Mouse (Mus musculus) liver, embryonic 12.5 days (tissue): ENCODE data around the gene Pbx2. TPM values are rescaled to one million over a fixed set of nuclear protein-coding genes. Genes with fewer than 3 reads are reported as not detected.

ENCODE experiments used
- ATAC-seq: fragments of 200-750 bp; cut with Nextera tagmentation; 2 replicates; pipeline ENCODE4 v1.8.0; 2017; ENCODE audit warnings: moderate number of reproducible peaks, mild to moderate bottlenecking, moderate library complexity
- H3K27ac ChIP-seq: fragments of 300-500 bp; sonication (generic); 2 replicates; pipeline ENCODE4 v1.5.1; 2016; ENCODE audit warnings: mild to moderate bottlenecking
- H3K27me3 ChIP-seq: fragments of 300-500 bp; sonication (generic); replicated peaks from 2 replicates; pipeline ENCODE4 v1.6.1; 2016; ENCODE audit warnings: mild to moderate bottlenecking, moderate library complexity
- H3K36me3 ChIP-seq: fragments of 300-500 bp; sonication (generic); 2 replicates; pipeline ENCODE4 v1.6.1; 2016; ENCODE audit warnings: mild to moderate bottlenecking, moderate library complexity
- H3K4me1 ChIP-seq: fragments of 300-500 bp; sonication (generic); 2 replicates; pipeline ENCODE4 v1.6.1; 2016
- H3K4me2 ChIP-seq: fragments of 300-500 bp; sonication (generic); 2 replicates; pipeline ENCODE4 v1.6.1; 2016; ENCODE audit warnings: mild to moderate bottlenecking, moderate library complexity
- H3K4me3 ChIP-seq: fragments of 300-500 bp; sonication (generic); 2 replicates; pipeline ENCODE4 v1.5.1; 2016; ENCODE audit warnings: mild to moderate bottlenecking, moderate library complexity
- H3K9ac ChIP-seq: fragments of 300-500 bp; sonication (generic); 2 replicates; pipeline ENCODE4 v1.6.1; 2016; ENCODE audit warnings: mild to moderate bottlenecking, moderate library complexity
- H3K9me3 ChIP-seq: fragments of 300-500 bp; sonication (generic); replicated peaks from 2 replicates; pipeline ENCODE4 v1.6.1; 2016; ENCODE audit warnings: mild to moderate bottlenecking, moderate library complexity
- WGBS: fragments of 180-500 bp; shearing (Covaris S2); methylation state at CpG from one replicate; pipeline ENCODE4 v1.1.7; 2016; ENCODE audit not compliant: insufficient replicate concordance; 5-methylcytosine and 5-hydroxymethylcytosine counted together
- polyA plus RNA-seq: library from polyadenylated mRNA; unstranded; fragments of >200 nt; fragmentation: Nextera tagmentation; extraction: Ambion mirVana; gene quantifications from 2 replicates; pipeline ENCODE4 v1.2.1, GENCODE M21; 2016

The Pbx2 gene
- polyA plus RNA-seq, 1 experiment from 2014 or later, result 6.9 TPM

GRCm38 (mm10) chr17:34583397-34583796 lies 7.7 kb upstream of the Pbx2 start:
- H3K36me3 ChIP-seq, result no peaks in the 10 kb centered on the region

GRCm38 (mm10) chr17:34583819-34584218 lies 7.2 kb upstream of the Pbx2 start:
- H3K27ac ChIP-seq, result no peak overlapping the region
- no peaks in the 10 kb centered on the region for H3K9me3 ChIP-seq
- H3K4me2 ChIP-seq, result no peak overlapping the region
- WGBS, result 68% methylated on average over 8 of the region's 8 CpGs
- H3K4me1 ChIP-seq, result peaks cover 24% of the 10 kb centered on the region
- H3K27me3 ChIP-seq, result peaks cover 18% of the 10 kb centered on the region
- ATAC-seq, result no peak
- no peak overlapping the region for H3K9ac ChIP-seq
- H3K36me3 ChIP-seq, result no peaks in the 10 kb centered on the region
- H3K4me3 ChIP-seq, result no peak overlapping the region

More at GRCm38 (mm10) chr17:34583397-34583796, 7.7 kb upstream of the Pbx2 start:
- peaks cover 20% of the 10 kb centered on the region for H3K4me1 ChIP-seq
- no peak overlapping the region for H3K9ac ChIP-seq
- H3K9me3 ChIP-seq, result no peaks in the 10 kb centered on the region
- peaks cover 18% of the 10 kb centered on the region for H3K27me3 ChIP-seq
- 48% methylated on average over 7 of the region's 7 CpGs for WGBS
- ATAC-seq, result no peak
- H3K4me2 ChIP-seq, result no peak overlapping the region
- no peak overlapping the region for H3K27ac ChIP-seq
- H3K4me3 ChIP-seq, result no peak overlapping the region

GRCm38 (mm10) chr17:34585121-34585520 lies 5.9 kb upstream of the Pbx2 start:
- Histone ChIP-seq H3K9me3 (no peaks in the 10 kb centered on the region), H3K27ac (no peak overlapping the region), H3K36me3 (no peaks in the 10 kb centered on the region), H3K9ac (no peak overlapping the region), H3K4me1 (peaks cover 37% of the 10 kb centered on the region), H3K27me3 (peaks cover 18% of the 10 kb centered on the region), H3K4me3 (no peak overlapping the region), H3K4me2 (no peak overlapping the region)
- ATAC-seq, result no peak
- WGBS, result 85% methylated on average over 8 of the region's 8 CpGs

- H3K36me3 ChIP-seq, result no peaks in the 10 kb centered on the region
- peak overlapping the region; percentile 83 for H3K4me3 ChIP-seq
- peak overlapping the region; percentile 99 for H3K4me2 ChIP-seq
- ATAC-seq, result no peak
- peaks cover 13% of the 10 kb centered on the region for H3K27me3 ChIP-seq
- 42% methylated on average over 32 of the region's 32 CpGs for WGBS
- H3K27ac ChIP-seq, result no peak overlapping the region
- H3K4me1 ChIP-seq, result peaks cover 47% of the 10 kb centered on the region
- no peaks in the 10 kb centered on the region for H3K9me3 ChIP-seq
- H3K9ac ChIP-seq, result peak overlapping the region; percentile 88; the same call in 1 of the 2 replicates
Measured at GRCm38 (mm10) chr17:34585877-34586771, 4.9 kb upstream of the Pbx2 start.

GRCm38 (mm10) chr17:34586796-34587422 lies 4.2 kb upstream of the Pbx2 start:
- Histone ChIP-seq H3K4me2 (peak overlapping the region; percentile 99), H3K36me3 (no peaks in the 10 kb centered on the region), H3K4me1 (peaks cover 54% of the 10 kb centered on the region), H3K27me3 (peaks cover 13% of the 10 kb centered on the region), H3K9me3 (no peaks in the 10 kb centered on the region), H3K27ac (peak overlapping the region; percentile 82), H3K9ac (peak overlapping the region; percentile 88), H3K4me3 (peak overlapping the region; percentile 83)
- under 1% methylated on average over 38 of the region's 38 CpGs for WGBS
- peak; percentile 82 for ATAC-seq

GRCm38 (mm10) chr17:34587423-34587811 lies 3.6 kb upstream of the Pbx2 start:
- Histone ChIP-seq H3K9me3 (no peaks in the 10 kb centered on the region), H3K36me3 (no peaks in the 10 kb centered on the region), H3K9ac (peak overlapping the region; percentile 88), H3K4me3 (peak overlapping the region; percentile 83), H3K27me3 (peaks cover 13% of the 10 kb centered on the region), H3K4me2 (peak overlapping the region; percentile 99), H3K4me1 (peaks cover 56% of the 10 kb centered on the region), H3K27ac (peak overlapping the region; percentile 82)
- WGBS, result under 1% methylated on average over 48 of the region's 50 CpGs
- ATAC-seq, result peak; percentile 86

GRCm38 (mm10) chr17:34587814-34588213 lies 3.3 kb upstream of the Pbx2 start:
- no peak for ATAC-seq
- 1% methylated on average over 19 of the region's 19 CpGs for WGBS
- H3K27me3 ChIP-seq, result peaks cover 13% of the 10 kb centered on the region
- no peaks in the 10 kb centered on the region for H3K36me3 ChIP-seq
- peak overlapping the region; percentile 82 for H3K27ac ChIP-seq
- H3K4me2 ChIP-seq, result peak overlapping the region; percentile 99
- H3K9me3 ChIP-seq, result no peaks in the 10 kb centered on the region
- peak overlapping the region; percentile 88 for H3K9ac ChIP-seq
- peak overlapping the region; percentile 83 for H3K4me3 ChIP-seq
- H3K4me1 ChIP-seq, result peaks cover 60% of the 10 kb centered on the region

GRCm38 (mm10) chr17:34588767-34589166 lies 2.3 kb upstream of the Pbx2 start:
- H3K4me3 ChIP-seq, result 0 out of 2 replicates have a peak overlapping the region, but pooled peaks have one; percentile 83
- H3K9ac ChIP-seq, result peak overlapping the region; percentile 97
- H3K4me1 ChIP-seq, result peaks cover 70% of the 10 kb centered on the region

GRCm38 (mm10) chr17:34589206-34589605 lies 1.9 kb upstream of the Pbx2 start:
- ATAC-seq, result no peak
- H3K36me3 ChIP-seq, result peaks cover 7% of the 10 kb centered on the region
- H3K27me3 ChIP-seq, result peaks cover 7% of the 10 kb centered on the region
- peak overlapping the region; percentile 99 for H3K4me2 ChIP-seq
- H3K4me1 ChIP-seq, result peaks cover 74% of the 10 kb centered on the region
- H3K9ac ChIP-seq, result peak overlapping the region; percentile 97
- H3K9me3 ChIP-seq, result no peaks in the 10 kb centered on the region
- peak overlapping the region; percentile 92 for H3K4me3 ChIP-seq
- 19% methylated on average over 7 of the region's 7 CpGs for WGBS
- peak overlapping the region; percentile 89 for H3K27ac ChIP-seq

More at GRCm38 (mm10) chr17:34588767-34589166, 2.3 kb upstream of the Pbx2 start:
- Histone ChIP-seq H3K27me3 (peaks cover 8% of the 10 kb centered on the region), H3K27ac (peak overlapping the region; percentile 89), H3K4me2 (peak overlapping the region; percentile 99), H3K36me3 (peaks cover 3% of the 10 kb centered on the region; the same call in 1 of the 2 replicates), H3K9me3 (no peaks in the 10 kb centered on the region)
- ATAC-seq, result no peak
- WGBS, result 40% methylated on average over 3 of the region's 3 CpGs

GRCm38 (mm10) chr17:34589681-34590101 lies 1.4 kb upstream of the Pbx2 start, which contains the start of gene Gpsm3:
TSS of gene Gpsm3 (plus strand) at chr17:34589806.
- 7% methylated on average over 7 of the region's 7 CpGs for WGBS
- peak within 1 kb of the TSS; percentile 99 for H3K4me2 ChIP-seq
- H3K9me3 ChIP-seq, result no peaks in the 10 kb centered on the region
- H3K27ac ChIP-seq, result peak within 1 kb of the TSS; percentile 89
- ATAC-seq, result no peak
- H3K4me1 ChIP-seq, result peaks cover 79% of the 10 kb centered on the region
- peak within 1 kb of the TSS; percentile 97 for H3K9ac ChIP-seq
- peak within 1 kb of the TSS; percentile 92 for H3K4me3 ChIP-seq
- H3K27me3 ChIP-seq, result peaks cover 7% of the 10 kb centered on the region
- H3K36me3 ChIP-seq, result peaks cover 12% of the 10 kb centered on the region

GRCm38 (mm10) chr17:34590154-34590987 lies 695 bp upstream of the Pbx2 start:
- peak overlapping the region; percentile 92 for H3K4me3 ChIP-seq
- ATAC-seq, result no peak
- H3K36me3 ChIP-seq, result peaks cover 19% of the 10 kb centered on the region
- no peaks in the 10 kb centered on the region for H3K9me3 ChIP-seq
- H3K4me1 ChIP-seq, result peaks cover 86% of the 10 kb centered on the region
- H3K27ac ChIP-seq, result peak overlapping the region; percentile 89
- 43% methylated on average over 15 of the region's 15 CpGs for WGBS
- peaks cover 7% of the 10 kb centered on the region for H3K27me3 ChIP-seq
- H3K9ac ChIP-seq, result peak overlapping the region; percentile 97
- peak overlapping the region; percentile 99 for H3K4me2 ChIP-seq
